Comparison of ENCODE assay signal across 8 mouse cellular contexts in the genomic region with DNA sequence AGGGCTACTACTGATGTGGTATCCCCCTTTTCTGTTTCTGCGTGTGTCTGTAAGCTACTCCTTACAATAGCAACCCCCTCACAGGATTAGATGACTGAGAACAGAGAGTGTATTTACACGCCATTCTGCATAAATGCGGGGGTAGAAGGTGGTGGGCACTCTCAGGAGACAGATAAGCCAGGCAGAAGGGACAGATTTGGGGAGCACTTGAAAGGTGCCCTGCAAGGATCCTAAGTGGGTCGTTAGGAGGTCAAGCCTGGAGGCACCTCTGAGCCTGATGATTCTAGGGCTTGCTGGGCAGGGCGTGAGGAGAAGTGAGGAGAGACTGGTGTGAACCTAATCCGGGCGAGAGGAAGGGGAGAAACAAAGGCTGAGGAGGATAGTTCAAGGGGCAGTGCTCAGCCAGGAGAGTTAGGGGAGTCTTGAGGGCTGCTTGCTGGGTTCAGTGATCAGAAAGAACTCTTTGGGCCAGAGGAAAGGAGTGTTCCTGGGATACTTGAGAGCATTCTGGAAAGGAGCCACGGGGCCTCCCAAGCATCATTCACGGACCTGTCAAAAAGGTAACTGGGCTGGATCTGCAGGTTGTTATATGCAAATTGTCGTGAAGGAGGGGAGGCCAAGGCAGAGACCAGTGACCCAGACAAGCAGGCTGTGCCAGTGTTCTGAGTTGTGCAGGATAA. TPM values are rescaled to one million over a fixed set of nuclear protein-coding genes. Genes with fewer than 3 reads are reported as not detected.
DNase-seq lines count a peak whose midpoint lies in the region; ATAC-seq and TF ChIP-seq lines count a peak whose summit lies in the region.

No protein-coding gene starts in this region.

- no peak for TF ChIP-seq RAD21 in MEL (IDR thresholded peaks at IDR 0.05; ENCODE audit: low read depth, low read length)

- peaks cover 35% of the 10 kb centered on the region for H3K36me3 ChIP-seq in erythroblast, embryonic 14.5 days (ENCODE audit: control insufficient read depth)
- peaks cover 0 to 2% of the 10 kb centered on the region in 2 experiments; a peak in 1 of 4 replicates for H3K36me3 ChIP-seq in MEL (ENCODE audit: control insufficient read depth in 1 of 2, insufficient read depth in 2 of 2, low read length in 2 of 2)
- peaks cover 29% of the 10 kb centered on the region for H3K36me3 ChIP-seq in heart, embryonic 16.5 days (ENCODE audit: control insufficient read depth, insufficient read depth)
- H3K36me3 ChIP-seq in limb, embryonic 15.5 days = peaks cover 38% of the 10 kb centered on the region

- 16% methylated on average over 10 of the region's 10 CpGs for WGBS in heart, embryonic 16.5 days
- 12% methylated on average over 10 of the region's 10 CpGs for WGBS in limb, embryonic 15.5 days

- H3K4me3 ChIP-seq in erythroblast, embryonic 14.5 days (replicated peaks) = peak overlapping the region; percentile 75
- H3K4me3 ChIP-seq in MEL (ENCODE audit: control insufficient read depth in 1 of 2, insufficient read depth in 1 of 2, low read depth in 2 of 2, low read length in 2 of 2) = peak overlapping the region; percentile 60 to 90
- peak overlapping the region; percentile 76 for H3K4me3 ChIP-seq in heart, embryonic 16.5 days (ENCODE audit: low read length)
- H3K4me3 ChIP-seq in limb, embryonic 15.5 days = peak overlapping the region; percentile 64

- DNase-seq in MEL (ENCODE audit: low read depth, low spot score) = no peak
- DNase-seq in neural tube, embryonic 10.5 days (ENCODE audit: extremely low spot score, low spot score) = peak; percentile 43
- no peak for DNase-seq in right cerebral cortex, postnatal 14 days
- DNase-seq in right cerebral cortex, adult 18-20 months = no peak

- H3K79me2 ChIP-seq in MEL (ENCODE audit: control insufficient read depth, insufficient read depth, low read length, poor library complexity) = peaks cover 18% of the 10 kb centered on the region

- peaks cover 24% of the 10 kb centered on the region for H3K4me1 ChIP-seq in erythroblast, embryonic 14.5 days (ENCODE audit: control insufficient read depth)
- peaks cover 0 to 5% of the 10 kb centered on the region in 2 experiments; a peak in 1 of 4 replicates for H3K4me1 ChIP-seq in MEL (ENCODE audit: control insufficient read depth in 1 of 2, insufficient read depth in 2 of 2, low read length in 2 of 2)
- peaks cover 7% of the 10 kb centered on the region for H3K4me1 ChIP-seq in heart, embryonic 16.5 days (ENCODE audit: control insufficient read depth, insufficient read depth, low read length)
- H3K4me1 ChIP-seq in limb, embryonic 15.5 days = peaks cover 8% of the 10 kb centered on the region

- peak overlapping the region; percentile 67 for H3K27ac ChIP-seq in MEL (ENCODE audit: control insufficient read depth, low read depth, low read length)
- no peak overlapping the region for H3K27ac ChIP-seq in heart, embryonic 16.5 days (ENCODE audit: low read length)
- peak overlapping the region; percentile 71 for H3K27ac ChIP-seq in limb, embryonic 15.5 days

- no peak for ATAC-seq in erythroblast, adult 5-6 weeks (replicated peaks; ENCODE audit: low FRiP score, poor library complexity, severe bottlenecking)
- ATAC-seq in heart, embryonic 16.5 days (replicated peaks; ENCODE audit: extremely low read depth, insufficient read depth, low FRiP score) = no peak
- ATAC-seq in limb, embryonic 15.5 days (ENCODE audit: insufficient number of reproducible peaks, low FRiP score, low TSS enrichment, low read depth) = no peak

- no peak for TF ChIP-seq POLR2A in MEL (IDR thresholded peaks at IDR 0.05; ENCODE audit: control insufficient read depth in 1 of 2, insufficient read depth in 1 of 2, low read depth in 1 of 2, low read length in 2 of 2, poor library complexity in 1 of 2)

- peak overlapping the region; percentile 91 for H3K4me2 ChIP-seq in heart, embryonic 16.5 days (ENCODE audit: low read depth, low read length)
- H3K4me2 ChIP-seq in limb, embryonic 15.5 days = peak overlapping the region; percentile 76

- no peaks in the 10 kb centered on the region for H3K27me3 ChIP-seq in erythroblast, embryonic 14.5 days (ENCODE audit: control insufficient read depth)
- H3K27me3 ChIP-seq in MEL (ENCODE audit: control insufficient read depth in 1 of 2, insufficient read depth in 2 of 2, low read length in 2 of 2) = no peaks in the 10 kb centered on the region
- H3K27me3 ChIP-seq in heart, embryonic 16.5 days (ENCODE audit: control insufficient read depth, insufficient read depth, low read length) = no peaks in the 10 kb centered on the region
- no peaks in the 10 kb centered on the region for H3K27me3 ChIP-seq in limb, embryonic 15.5 days

- TF ChIP-seq CTCF in MEL (IDR thresholded peaks at IDR 0.05 in 2 of 3, conservative IDR thresholded peaks at IDR 0.05 in 1 of 3; ENCODE audit: control insufficient read depth in 1 of 3, insufficient read depth in 1 of 3, low read depth in 2 of 3, low read length in 3 of 3, poor library complexity in 1 of 3, severe bottlenecking in 1 of 3) = no peak

- H3K9me3 ChIP-seq in erythroblast, embryonic 14.5 days (ENCODE audit: control insufficient read depth, low read length) = peaks cover 13% of the 10 kb centered on the region
- H3K9me3 ChIP-seq in MEL (replicated peaks; ENCODE audit: insufficient read depth, low read length) = no peaks in the 10 kb centered on the region
- no peaks in the 10 kb centered on the region for H3K9me3 ChIP-seq in heart, embryonic 16.5 days (replicated peaks; ENCODE audit: control insufficient read depth, low read length)
- H3K9me3 ChIP-seq in limb, embryonic 15.5 days = no peaks in the 10 kb centered on the region

- H3K9ac ChIP-seq in MEL (ENCODE audit: control insufficient read depth, low read depth, low read length, poor library complexity, severe bottlenecking) = peak overlapping the region; percentile 85
- peak overlapping the region; percentile 92 for H3K9ac ChIP-seq in heart, embryonic 16.5 days (ENCODE audit: low read length)
- peak overlapping the region; percentile 58 for H3K9ac ChIP-seq in limb, embryonic 15.5 days

- TF ChIP-seq EP300 in MEL (IDR thresholded peaks at IDR 0.05; ENCODE audit: low read depth in 1 of 2, low read length in 2 of 2) = no peak

TF ChIP-seq in MEL, 35 proteins besides CTCF, POLR2A, EP300 and RAD21 (continues in another document):
- TF ChIP-seq HCFC1 (IDR thresholded peaks at IDR 0.05; ENCODE audit: low read depth, low read length) (no peak), SIN3A (IDR thresholded peaks at IDR 0.05; ENCODE audit: low read length) (no peak), ZKSCAN1 (IDR thresholded peaks at IDR 0.05; ENCODE audit: low read depth, low read length) (no peak)

RNA-seq across cellular contexts. Expression of a gene that starts 0.9 kb away (rescaled TPM):
- polyA plus RNA-seq in erythroblast, embryonic 14.5 days (2012) = 0.30 and 0.34 TPM in 2 replicates
- total RNA-seq in erythroblast, adult 5-6 weeks (2015; ENCODE audit: low replicate concordance) = 1.0 TPM in 1 of 2 replicates, not detected in the other
- 0.42 and 1.6 TPM in 2 replicates for total RNA-seq in erythroblast, adult 5-6 weeks (2017; ENCODE audit: low replicate concordance)
- total RNA-seq in MEL (2012; rRNA removed) = 12.4 and 17.2 TPM in 2 replicates
- 10 to 100 TPM in 1 of 2 experiments, not detected in 1; 15.6 TPM for polyA plus RNA-seq in MEL (2012; ENCODE audit: insufficient read depth in 1 of 2, insufficient read length in 2 of 2, low read depth in 1 of 2, low replicate concordance in 2 of 2, missing spikeins in 1 of 2)
- polyA plus RNA-seq in heart, embryonic 16.5 days (2015; fragmentation: Nextera tagmentation; extraction: Ambion mirVana) = 7.2 and 7.6 TPM in 2 replicates
- 16.4 and 17.9 TPM in 2 replicates for polyA plus RNA-seq in limb, embryonic 15.5 days (2015; fragmentation: Nextera tagmentation; extraction: Ambion mirVana)

RNA-seq across cellular contexts. Expression of a gene that starts 12.8 kb away (rescaled TPM):
- not detected in 2 replicates for polyA plus RNA-seq in erythroblast, embryonic 14.5 days (2012)
- total RNA-seq in erythroblast, adult 5-6 weeks (2015; ENCODE audit: low replicate concordance) = 4.0 and 8.8 TPM in 2 replicates
- 5.5 and 6.4 TPM in 2 replicates for total RNA-seq in erythroblast, adult 5-6 weeks (2017; ENCODE audit: low replicate concordance)
- total RNA-seq in MEL (2012; rRNA removed) = not detected in 2 replicates
- polyA plus RNA-seq in MEL (2012; ENCODE audit: insufficient read depth in 1 of 2, insufficient read length in 2 of 2, low read depth in 1 of 2, low replicate concordance in 2 of 2, missing spikeins in 1 of 2) = under 1 TPM in 1 of 2 experiments, not detected in 1; 0.07 TPM
- polyA plus RNA-seq in heart, embryonic 16.5 days (2015; fragmentation: Nextera tagmentation; extraction: Ambion mirVana) = 0.62 and 0.71 TPM in 2 replicates
- polyA plus RNA-seq in limb, embryonic 15.5 days (2015; fragmentation: Nextera tagmentation; extraction: Ambion mirVana) = 1.2 TPM in 2 replicates

RNA-seq across cellular contexts. Expression of a gene that starts 17.5 kb away (rescaled TPM):
- 0.04 TPM in 1 of 2 replicates, not detected in the other for polyA plus RNA-seq in erythroblast, embryonic 14.5 days (2012)
- not detected in 2 replicates for total RNA-seq in erythroblast, adult 5-6 weeks (2015; ENCODE audit: low replicate concordance)
- total RNA-seq in erythroblast, adult 5-6 weeks (2017; ENCODE audit: low replicate concordance) = not detected in 2 replicates
- total RNA-seq in MEL (2012; rRNA removed) = not detected in 2 replicates
- under 1 TPM in 1 of 2 experiments, not detected in 1; 0.13 TPM for polyA plus RNA-seq in MEL (2012; ENCODE audit: insufficient read depth in 1 of 2, insufficient read length in 2 of 2, low read depth in 1 of 2, low replicate concordance in 2 of 2, missing spikeins in 1 of 2)
- not detected in 2 replicates for polyA plus RNA-seq in heart, embryonic 16.5 days (2015; fragmentation: Nextera tagmentation; extraction: Ambion mirVana)
- not detected in 2 replicates for polyA plus RNA-seq in limb, embryonic 15.5 days (2015; fragmentation: Nextera tagmentation; extraction: Ambion mirVana)

RNA-seq across cellular contexts. Expression of a gene that starts 38.2 kb away (rescaled TPM):
- polyA plus RNA-seq in erythroblast, embryonic 14.5 days (2012) = not detected in 2 replicates
- total RNA-seq in erythroblast, adult 5-6 weeks (2015; ENCODE audit: low replicate concordance) = not detected in 2 replicates
- not detected in 2 replicates for total RNA-seq in erythroblast, adult 5-6 weeks (2017; ENCODE audit: low replicate concordance)
- 0.08 and 0.13 TPM in 2 replicates for total RNA-seq in MEL (2012; rRNA removed)
- under 1 TPM in 1 of 2 experiments, not detected in 1; 0.04 TPM for polyA plus RNA-seq in MEL (2012; ENCODE audit: insufficient read depth in 1 of 2, insufficient read length in 2 of 2, low read depth in 1 of 2, low replicate concordance in 2 of 2, missing spikeins in 1 of 2)
- polyA plus RNA-seq in heart, embryonic 16.5 days (2015; fragmentation: Nextera tagmentation; extraction: Ambion mirVana) = 0.09 TPM in 1 of 2 replicates, not detected in the other
- not detected in 2 replicates for polyA plus RNA-seq in limb, embryonic 15.5 days (2015; fragmentation: Nextera tagmentation; extraction: Ambion mirVana)

RNA-seq across cellular contexts. Expression of a gene that starts 39.6 kb away (rescaled TPM):
- not detected in 2 replicates for polyA plus RNA-seq in erythroblast, embryonic 14.5 days (2012)
- total RNA-seq in erythroblast, adult 5-6 weeks (2015; ENCODE audit: low replicate concordance) = not detected in 2 replicates
- not detected in 2 replicates for total RNA-seq in erythroblast, adult 5-6 weeks (2017; ENCODE audit: low replicate concordance)
- total RNA-seq in MEL (2012; rRNA removed) = not detected in 2 replicates
- not detected for polyA plus RNA-seq in MEL (2012; ENCODE audit: insufficient read depth in 1 of 2, insufficient read length in 2 of 2, low read depth in 1 of 2, low replicate concordance in 2 of 2, missing spikeins in 1 of 2)
- polyA plus RNA-seq in heart, embryonic 16.5 days (2015; fragmentation: Nextera tagmentation; extraction: Ambion mirVana) = 0.17 and 0.45 TPM in 2 replicates
- 12.5 and 16.1 TPM in 2 replicates for polyA plus RNA-seq in limb, embryonic 15.5 days (2015; fragmentation: Nextera tagmentation; extraction: Ambion mirVana)
